Mouse (Mus musculus) intestine, postnatal 0 days (tissue): ENCODE measurements around the gene Csdc2. TPM values are rescaled to one million over a fixed set of nuclear protein-coding genes. Genes with fewer than 3 reads are reported as not detected.
"Not testable (repeated sequence)": the region's sequence is repeated elsewhere in the genome, so short reads cannot be mapped to it uniquely, and the experiment has no call there.

ENCODE experiments used
- ATAC-seq: fragments of 200-750 bp; cut with Nextera tagmentation; 2 replicates; pipeline ENCODE4 v1.8.0; 2017; ENCODE audit warnings: mild to moderate bottlenecking, moderate TSS enrichment, moderate library complexity
- H3K27ac ChIP-seq: fragments of 300-500 bp; sonication (generic); 2 replicates; pipeline ENCODE4 v1.5.1; 2014; ENCODE audit warnings: mild to moderate bottlenecking, low read depth, low read length, moderate library complexity
- H3K27me3 ChIP-seq: fragments of 300-500 bp; sonication (generic); replicated peaks from 2 replicates; pipeline ENCODE4 v1.6.1; 2014; ENCODE audit warnings: low read length, mixed read lengths; ENCODE audit not compliant: control insufficient read depth, insufficient read depth
- H3K36me3 ChIP-seq: fragments of 300-500 bp; sonication (generic); 2 replicates; pipeline ENCODE4 v1.6.1; 2014; ENCODE audit warnings: mild to moderate bottlenecking, moderate library complexity; ENCODE audit not compliant: control insufficient read depth, insufficient read depth
- H3K4me1 ChIP-seq: fragments of 300-500 bp; sonication (generic); replicated peaks from 2 replicates; pipeline ENCODE4 v1.6.1; 2014; ENCODE audit warnings: antibody characterized with exemption, low read length, mixed read lengths; ENCODE audit not compliant: control insufficient read depth, insufficient read depth
- H3K4me2 ChIP-seq: fragments of 300-500 bp; sonication (generic); replicated peaks from 2 replicates; pipeline ENCODE4 v1.6.1; 2014; ENCODE audit warnings: low read depth, mild to moderate bottlenecking, moderate library complexity
- H3K4me3 ChIP-seq: fragments of 300-500 bp; sonication (generic); 2 replicates; pipeline ENCODE4 v1.5.1; 2014; ENCODE audit warnings: low read depth, low read length
- H3K9ac ChIP-seq: fragments of 300-500 bp; sonication (generic); 2 replicates; pipeline ENCODE4 v1.6.1; 2014; ENCODE audit warnings: mild to moderate bottlenecking, low read depth, low read length
- H3K9me3 ChIP-seq: fragments of 300-500 bp; sonication (generic); 2 replicates; pipeline ENCODE4 v1.6.1; 2016; ENCODE audit warnings: mixed run types; ENCODE audit not compliant: control insufficient read depth
- CTCF ChIP-seq: sonication (generic); IDR thresholded peaks from 2 replicates; pipeline ENCODE4 v1.5.1; 2016; ENCODE audit warnings: low read depth, mild to moderate bottlenecking, control low read depth, antibody characterized with exemption, moderate library complexity
- WGBS: fragments of 180-500 bp; shearing (Covaris S2); extraction: QIAGEN DNeasy Blood & Tissue Kit; methylation state at CpG from one replicate; pipeline ENCODE4 v1.1.7; 2014; 5-methylcytosine and 5-hydroxymethylcytosine counted together
- polyA plus RNA-seq: library from polyadenylated mRNA; unstranded; fragments of >200 nt; fragmentation: Nextera tagmentation; extraction: Ambion mirVana; gene quantifications from 2 replicates; pipeline ENCODE4 v1.2.1, GENCODE M21; 2015

Gene Csdc2
- polyA plus RNA-seq, 1 experiment from 2014 or later, result 4.9 TPM

DNA sequence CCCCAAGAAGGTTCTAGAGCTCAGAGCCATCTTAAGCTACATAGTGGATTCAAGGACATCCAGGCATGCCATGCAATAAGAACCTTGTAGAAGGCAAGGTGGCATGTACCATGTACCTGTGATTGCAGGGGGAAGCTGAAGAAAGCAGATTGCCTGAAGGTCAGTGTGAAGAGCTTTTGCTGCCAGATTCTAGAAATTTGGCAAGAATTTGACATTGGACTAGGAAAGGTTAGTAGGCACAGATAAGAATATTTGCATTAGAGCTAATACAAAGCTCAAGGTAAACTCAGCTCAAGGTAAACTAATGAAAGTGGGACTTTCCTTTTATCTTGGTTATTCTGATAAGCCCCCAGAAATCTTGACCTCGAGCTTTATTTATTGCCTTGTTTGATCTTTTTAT, 27.7 kb downstream of the Csdc2 start:
- H3K9ac ChIP-seq, result no peak overlapping the region
- no peak for ATAC-seq
- H3K4me2 ChIP-seq, result no peak overlapping the region
- no peaks in the 10 kb centered on the region for H3K9me3 ChIP-seq
- H3K27ac ChIP-seq, result no peak overlapping the region
- WGBS, result 29% methylated on average over 1 of the region's 1 CpGs
- H3K36me3 ChIP-seq, result no peaks in the 10 kb centered on the region
- no peaks in the 10 kb centered on the region for H3K27me3 ChIP-seq
- H3K4me3 ChIP-seq, result no peak overlapping the region
- TF ChIP-seq CTCF, result no peak
- H3K4me1 ChIP-seq, result no peaks in the 10 kb centered on the region

DNA sequence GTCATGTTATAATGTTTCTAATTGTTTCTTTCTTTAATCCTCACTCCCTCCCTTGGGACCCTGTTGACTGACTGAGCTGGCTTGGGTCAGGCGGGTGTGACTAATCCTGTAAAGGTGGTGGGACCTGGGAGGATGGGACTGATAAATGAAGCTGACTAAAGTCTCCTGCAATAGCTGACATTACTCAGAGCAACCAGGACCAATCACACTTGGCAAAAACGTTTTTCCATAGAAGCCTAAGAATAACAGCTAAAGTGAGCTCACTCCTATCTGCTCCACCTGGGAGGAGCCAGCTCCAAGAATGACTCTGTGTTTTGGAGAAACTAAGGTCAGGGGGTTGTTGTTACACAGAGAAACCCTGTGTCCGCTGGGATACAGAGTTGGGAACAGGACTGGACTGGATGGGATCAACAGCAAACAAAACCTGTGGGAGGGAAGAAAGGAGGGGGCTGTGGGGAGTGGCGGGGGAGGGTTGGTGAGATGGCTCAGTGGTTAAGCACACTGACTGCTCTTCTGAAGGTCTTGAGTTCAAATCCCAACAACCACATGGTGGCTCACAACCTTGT, 28.5 kb downstream of the Csdc2 start:
- 67% methylated on average over 4 of the region's 4 CpGs for WGBS
- ATAC-seq, result no peak
- Histone ChIP-seq H3K9ac (no peak overlapping the region), H3K27ac (no peak overlapping the region), H3K36me3 (no peaks in the 10 kb centered on the region), H3K4me3 (no peak overlapping the region), H3K27me3 (no peaks in the 10 kb centered on the region), H3K9me3 (no peaks in the 10 kb centered on the region), H3K4me2 (no peak overlapping the region), H3K4me1 (no peaks in the 10 kb centered on the region)
- no peak for TF ChIP-seq CTCF

DNA sequence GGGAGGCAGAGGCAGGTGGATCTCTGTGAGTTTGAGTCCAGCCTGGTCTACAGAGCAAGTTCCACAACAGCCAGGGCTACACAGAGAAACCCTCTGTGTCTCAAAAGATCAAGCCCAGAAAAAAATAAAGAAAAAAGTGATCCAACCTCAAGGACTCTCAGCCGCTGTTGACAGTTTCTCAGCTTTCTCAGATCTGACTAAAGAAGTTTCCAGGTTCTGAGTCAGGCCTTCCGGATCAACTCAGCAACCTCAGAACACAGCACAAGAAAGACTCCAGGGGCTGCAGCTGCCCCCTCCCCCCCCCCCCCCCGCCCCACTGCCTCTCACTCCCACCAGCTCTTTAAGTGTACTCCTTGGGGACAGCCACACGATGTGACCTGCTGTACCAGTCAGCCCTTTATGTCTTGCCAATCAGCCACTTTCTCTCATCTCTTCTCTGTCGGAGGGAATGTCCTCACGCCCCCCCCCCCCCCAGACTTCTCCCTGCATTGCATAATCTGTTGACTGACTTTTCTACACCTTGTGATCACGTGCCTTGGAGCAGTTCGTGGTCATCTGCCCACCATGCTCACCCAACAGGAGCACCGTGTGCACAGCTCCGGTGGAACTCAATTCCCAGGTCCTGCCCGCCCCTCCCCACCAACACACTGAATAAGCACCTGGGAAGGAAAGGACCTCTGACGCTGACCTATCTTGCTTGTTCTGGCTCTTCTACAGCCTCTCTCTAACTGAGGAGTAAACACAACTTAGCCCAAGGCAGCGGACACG, 29.7 kb downstream of the Csdc2 start:
- no peak for ATAC-seq
- Histone ChIP-seq H3K27me3 (no peaks in the 10 kb centered on the region), H3K27ac (no peak overlapping the region), H3K36me3 (no peaks in the 10 kb centered on the region), H3K4me1 (no peaks in the 10 kb centered on the region), H3K9ac (no peak overlapping the region), H3K9me3 (no peaks in the 10 kb centered on the region), H3K4me2 (no peak overlapping the region), H3K4me3 (no peak overlapping the region)
- no peak for TF ChIP-seq CTCF
- WGBS, result 82% methylated on average over 13 of the region's 14 CpGs

DNA sequence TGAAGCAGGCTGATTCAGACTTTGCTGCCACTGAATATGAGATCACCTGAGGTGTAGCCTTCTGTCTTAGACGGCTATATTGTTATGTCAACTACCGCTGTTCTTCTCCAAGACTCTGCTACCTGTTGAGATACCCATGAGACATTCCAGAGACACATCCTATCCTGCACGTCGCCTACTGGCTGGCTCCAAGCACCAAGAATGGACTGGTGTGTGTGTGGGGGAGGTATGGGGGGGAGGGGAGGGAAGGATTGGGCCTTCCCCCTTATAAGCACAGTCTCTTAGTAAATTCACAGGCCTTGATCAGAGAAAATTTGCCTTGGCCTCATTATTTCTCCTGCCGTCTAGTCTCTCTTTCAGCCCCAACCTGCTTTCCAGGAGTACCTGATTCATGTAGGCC, 31.3 kb downstream of the Csdc2 start:
- Histone ChIP-seq H3K9ac (no peak overlapping the region), H3K9me3 (0 out of 2 replicates have a peak, but pooled peaks cover 4% of the 10 kb centered on the region), H3K27ac (no peak overlapping the region), H3K4me3 (no peak overlapping the region), H3K27me3 (no peaks in the 10 kb centered on the region), H3K4me1 (no peaks in the 10 kb centered on the region), H3K4me2 (no peak overlapping the region), H3K36me3 (no peaks in the 10 kb centered on the region)
- no peak for ATAC-seq
- 85% methylated on average over 5 of the region's 5 CpGs for WGBS
- TF ChIP-seq CTCF, result no peak

DNA sequence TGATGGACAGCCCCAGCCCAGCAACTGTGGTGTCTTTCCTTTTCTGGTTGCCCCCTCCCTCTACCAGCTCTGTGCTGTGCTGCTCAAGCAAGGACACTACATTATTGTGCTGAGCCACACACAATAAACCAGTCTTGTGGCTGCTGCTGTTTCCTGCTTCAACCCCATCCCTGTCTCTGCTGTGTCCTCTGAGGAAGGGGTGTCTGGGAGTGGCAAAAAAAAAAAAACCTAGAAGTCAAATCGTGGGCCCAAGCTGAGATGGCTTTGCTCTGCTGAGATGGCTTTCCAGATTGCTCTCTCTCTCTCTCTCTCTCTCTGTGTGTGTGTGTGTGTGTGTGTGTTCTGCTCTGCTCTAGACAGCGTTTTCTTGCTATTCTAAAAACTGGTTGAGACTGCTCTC, 31.9 kb downstream of the Csdc2 start:
- Histone ChIP-seq H3K9me3 (0 out of 2 replicates have a peak, but pooled peaks cover 4% of the 10 kb centered on the region), H3K4me2 (no peak overlapping the region), H3K9ac (no peak overlapping the region), H3K27ac (no peak overlapping the region), H3K4me3 (no peak overlapping the region), H3K36me3 (no peaks in the 10 kb centered on the region), H3K27me3 (no peaks in the 10 kb centered on the region), H3K4me1 (no peaks in the 10 kb centered on the region)
- ATAC-seq, result no peak
- 51% methylated on average over 2 of the region's 2 CpGs for WGBS
- no peak for TF ChIP-seq CTCF

DNA sequence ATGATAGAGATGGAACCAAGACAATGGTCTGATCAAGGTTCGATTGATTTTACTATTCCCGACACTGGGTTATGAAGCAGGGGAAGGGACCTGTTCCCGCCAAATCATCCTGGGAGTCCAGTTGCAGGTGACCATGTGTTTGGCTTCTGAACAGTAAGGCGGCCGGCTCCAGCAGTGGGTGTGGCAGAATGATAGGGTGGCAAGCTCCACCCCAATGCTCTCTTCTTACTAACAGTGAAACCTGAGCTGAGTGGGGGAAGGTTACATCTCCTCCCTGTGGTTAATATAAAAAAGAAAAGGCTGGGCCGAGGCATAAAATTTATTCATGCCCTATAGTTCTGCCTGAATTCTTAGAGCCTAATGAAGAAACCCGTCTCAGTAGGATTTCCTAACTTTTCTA, 32.6 kb downstream of the Csdc2 start:
- Histone ChIP-seq H3K9ac (no peak overlapping the region), H3K4me3 (no peak overlapping the region), H3K9me3 (0 out of 2 replicates have a peak, but pooled peaks cover 4% of the 10 kb centered on the region), H3K27ac (no peak overlapping the region), H3K4me2 (no peak overlapping the region), H3K36me3 (no peaks in the 10 kb centered on the region), H3K27me3 (no peaks in the 10 kb centered on the region), H3K4me1 (no peaks in the 10 kb centered on the region)
- 51% methylated on average over 7 of the region's 7 CpGs for WGBS
- no peak for ATAC-seq
- TF ChIP-seq CTCF, result no peak

DNA sequence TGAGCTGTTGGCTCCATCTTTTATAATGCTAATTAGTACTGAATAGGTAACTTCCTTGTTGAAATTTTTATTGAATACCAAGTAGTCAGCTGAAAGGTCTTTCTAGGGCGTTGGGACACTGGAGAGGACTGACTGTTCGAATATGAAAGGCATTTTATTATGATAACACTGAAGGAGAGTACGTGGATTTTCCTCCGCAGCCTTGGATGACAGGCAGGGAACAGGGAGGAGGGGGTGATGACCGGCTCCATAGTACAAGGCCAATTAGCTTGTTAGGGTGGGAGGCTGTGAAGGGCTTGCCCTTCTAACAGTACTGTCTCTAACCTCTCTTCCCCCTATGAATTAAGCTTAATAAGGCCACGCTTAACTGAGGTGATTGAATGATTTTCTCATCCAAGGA, 33.1 kb downstream of the Csdc2 start:
- H3K27me3 ChIP-seq, ATAC-seq: not testable (repeated sequence)
- WGBS, result 79% methylated on average over 6 of the region's 6 CpGs

DNA sequence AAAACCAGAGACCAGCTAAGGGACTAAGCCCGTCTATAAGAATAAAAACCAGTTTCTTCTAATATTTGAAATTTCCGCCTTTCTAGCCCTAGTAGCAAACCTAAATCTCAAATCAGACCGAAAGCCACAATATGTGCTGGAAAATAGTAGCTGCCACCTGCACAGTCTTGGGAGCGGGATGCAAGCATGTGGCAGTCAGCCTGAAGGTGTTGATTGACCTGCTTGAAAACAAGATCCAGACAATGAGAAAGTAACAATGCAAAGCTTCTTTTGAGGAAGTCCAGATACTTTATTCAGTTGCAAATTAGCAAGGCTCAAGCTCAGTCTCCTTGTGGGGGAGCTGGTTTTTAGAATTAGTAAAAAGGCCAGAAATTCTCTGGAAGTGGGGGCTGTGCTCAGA, 33.9 kb downstream of the Csdc2 start:
- not testable (repeated sequence) for H3K4me2 ChIP-seq, ATAC-seq, H3K36me3 ChIP-seq, H3K4me1 ChIP-seq, H3K9ac ChIP-seq, H3K27me3 ChIP-seq, H3K27ac ChIP-seq, H3K4me3 ChIP-seq, H3K9me3 ChIP-seq
- WGBS, result 94% methylated on average over 4 of the region's 4 CpGs

More for the DNA sequence above, 33.1 kb downstream of the Csdc2 start:
- H3K4me3 ChIP-seq, H3K27ac ChIP-seq, H3K9ac ChIP-seq, H3K36me3 ChIP-seq, H3K4me1 ChIP-seq, H3K9me3 ChIP-seq, H3K4me2 ChIP-seq: not testable (repeated sequence)

DNA sequence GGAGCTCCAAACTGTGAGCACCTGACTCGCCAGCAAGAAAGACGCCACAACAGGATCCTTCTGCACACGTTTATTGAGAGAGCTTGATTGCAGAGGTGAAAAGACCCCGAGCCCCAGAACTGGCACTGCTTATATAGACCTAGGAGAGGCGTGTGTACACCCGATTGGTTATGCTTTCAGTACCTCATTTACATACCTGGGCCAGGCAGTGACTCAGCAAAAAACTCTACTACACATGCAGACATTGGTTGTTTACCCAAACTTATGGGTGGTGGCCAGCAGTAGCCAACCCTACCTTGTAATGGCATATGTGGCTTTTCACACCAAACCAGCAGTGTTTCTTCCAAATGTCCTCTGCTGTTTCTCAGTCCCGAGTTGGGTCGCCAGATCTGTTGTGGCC, 38.6 kb downstream of the Csdc2 start:
- not testable (repeated sequence) for H3K4me1 ChIP-seq, H3K4me2 ChIP-seq, H3K4me3 ChIP-seq, H3K9ac ChIP-seq, ATAC-seq, H3K36me3 ChIP-seq, H3K9me3 ChIP-seq, H3K27ac ChIP-seq, H3K27me3 ChIP-seq
- 97% methylated on average over 8 of the region's 8 CpGs for WGBS
